Mouse (Mus musculus) G1E-ER4 (cell line): ENCODE measurements around the gene Gsc. TPM values are rescaled to one million over a fixed set of nuclear protein-coding genes. Genes with fewer than 3 reads are reported as not detected.

ENCODE experiments used
- GATA1 ChIP-seq: IDR thresholded peaks from one replicate; pipeline ENCODE4 v1.8.0; 2012; ENCODE audit warnings: low read length, inconsistent platforms
- polyA plus RNA-seq: library from polyadenylated mRNA; stranded (reverse); fragments of >175 nt; gene quantifications from 2 replicates; pipeline ENCODE4 v1.2.3, GENCODE M21; 2012

Gene Gsc
- polyA plus RNA-seq = not detected in 2 replicates

- no peak for TF ChIP-seq GATA1
Observed at GRCm38 (mm10) chr12:104472601-104473424, at the start of gene Gsc. TSS of gene Gsc (minus strand) at chr12:104473330.

GRCm38 (mm10) chr12:104519721-104520120 is 46.6 kb upstream of the Gsc start:
- TF ChIP-seq GATA1 = no peak

GRCm38 (mm10) chr12:104507911-104508310 is 34.8 kb upstream of the Gsc start:
- no peak for TF ChIP-seq GATA1

GRCm38 (mm10) chr12:104492009-104492408 is 18.9 kb upstream of the Gsc start:
- TF ChIP-seq GATA1 = no peak

GRCm38 (mm10) chr12:104486205-104486604 is 13.1 kb upstream of the Gsc start:
- TF ChIP-seq GATA1 = no peak

- no peak for TF ChIP-seq GATA1
Observed at GRCm38 (mm10) chr12:104485161-104485560, 12.0 kb upstream of the Gsc start.

GRCm38 (mm10) chr12:104481007-104481406 is 7.9 kb upstream of the Gsc start:
- no peak for TF ChIP-seq GATA1

- no peak for TF ChIP-seq GATA1
Observed at GRCm38 (mm10) chr12:104478193-104478592, 5.1 kb upstream of the Gsc start.

- TF ChIP-seq GATA1 = no peak
Observed at GRCm38 (mm10) chr12:104477501-104477900, 4.4 kb upstream of the Gsc start.

- TF ChIP-seq GATA1 = no peak
Observed at GRCm38 (mm10) chr12:104477066-104477465, 3.9 kb upstream of the Gsc start.

- TF ChIP-seq GATA1 = no peak
Observed at GRCm38 (mm10) chr12:104475946-104476345, 2.8 kb upstream of the Gsc start.

- no peak for TF ChIP-seq GATA1
Observed at GRCm38 (mm10) chr12:104474881-104475740, 2.0 kb upstream of the Gsc start.

- TF ChIP-seq GATA1 = no peak
Observed at GRCm38 (mm10) chr12:104474191-104474871, 1.2 kb upstream of the Gsc start.

GRCm38 (mm10) chr12:104473492-104473891 is 362 bp upstream of the Gsc start:
- TF ChIP-seq GATA1 = no peak

- no peak for TF ChIP-seq GATA1
Observed at GRCm38 (mm10) chr12:104472218-104472525, 958 bp downstream of the Gsc start.

- TF ChIP-seq GATA1 = no peak
Observed at GRCm38 (mm10) chr12:104471351-104472217, 1.5 kb downstream of the Gsc start.
